Mouse (Mus musculus): ENCODE data around the gene Irf4. TPM values are rescaled to one million over a fixed set of nuclear protein-coding genes. Genes with fewer than 3 reads are reported as not detected.

The Irf4 gene
- 10 to 100 TPM in 1 of 2 experiments, 1 to 10 TPM in 1; 4.4 to 41.3 TPM for total RNA-seq (2021)
- long read RNA-seq, experiment 1, partial matches to known transcripts, result 1 of 3 reads
- long read RNA-seq, experiment 1, other reads (novel, unspliced or antisense), result 2 of 3 reads
- long read RNA-seq, experiment 2, partial matches to known transcripts, result 0 of 1 reads
- long read RNA-seq, experiment 2, other reads (novel, unspliced or antisense), result 1 of 1 reads

DNA sequence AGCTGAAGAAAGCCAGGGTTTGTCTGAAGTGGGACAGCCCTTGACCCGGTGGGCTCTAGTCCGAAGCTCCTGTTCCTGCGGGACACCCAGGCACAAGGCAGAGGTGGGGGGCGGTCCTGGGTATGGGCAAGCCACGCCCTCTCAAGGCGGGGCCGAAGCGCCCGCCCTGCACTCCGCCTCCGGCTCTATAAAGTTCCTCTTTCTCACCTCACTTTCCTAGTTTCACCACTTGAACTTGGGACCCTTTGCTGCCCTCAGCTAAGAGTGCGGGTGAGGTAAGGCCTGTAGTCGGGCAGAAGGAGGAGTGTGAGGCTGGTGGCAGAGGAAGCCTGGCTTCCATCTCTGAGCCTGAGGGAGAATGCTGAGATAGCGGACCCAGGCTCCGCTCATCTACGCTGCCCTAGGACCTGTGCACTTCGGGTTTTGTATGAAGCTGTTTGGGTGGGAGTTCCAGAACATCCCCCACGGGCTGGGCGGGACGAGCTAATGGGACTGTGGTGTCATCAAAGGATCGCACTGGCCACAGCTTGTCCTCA lies at the start of gene Irf4:
Irf4 (plus strand) TSS at position 206 of the 536 bp plus-strand sequence.
- DNase-seq, result peak; percentile 77

DNA sequence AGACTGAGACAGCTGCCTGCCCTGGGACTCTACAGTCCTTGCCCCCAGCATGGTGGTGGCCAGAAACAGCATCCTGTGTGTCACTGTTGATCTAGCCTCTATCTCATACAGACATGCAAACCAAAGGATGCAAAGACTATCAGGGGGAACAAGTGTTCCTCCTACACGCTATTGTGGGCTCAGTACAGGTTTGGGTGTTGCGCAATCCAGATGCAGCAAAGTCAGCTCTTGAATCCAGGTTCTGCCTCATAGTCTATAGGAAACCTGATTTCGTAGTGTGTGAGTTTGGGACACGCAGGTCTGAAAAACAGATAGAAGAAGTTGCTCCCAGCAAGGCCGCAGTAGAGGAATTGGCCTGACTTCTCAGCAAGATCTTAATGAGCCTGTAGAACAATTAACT lies 46.3 kb upstream of the Irf4 start:
- DNase-seq, result no peak

DNA sequence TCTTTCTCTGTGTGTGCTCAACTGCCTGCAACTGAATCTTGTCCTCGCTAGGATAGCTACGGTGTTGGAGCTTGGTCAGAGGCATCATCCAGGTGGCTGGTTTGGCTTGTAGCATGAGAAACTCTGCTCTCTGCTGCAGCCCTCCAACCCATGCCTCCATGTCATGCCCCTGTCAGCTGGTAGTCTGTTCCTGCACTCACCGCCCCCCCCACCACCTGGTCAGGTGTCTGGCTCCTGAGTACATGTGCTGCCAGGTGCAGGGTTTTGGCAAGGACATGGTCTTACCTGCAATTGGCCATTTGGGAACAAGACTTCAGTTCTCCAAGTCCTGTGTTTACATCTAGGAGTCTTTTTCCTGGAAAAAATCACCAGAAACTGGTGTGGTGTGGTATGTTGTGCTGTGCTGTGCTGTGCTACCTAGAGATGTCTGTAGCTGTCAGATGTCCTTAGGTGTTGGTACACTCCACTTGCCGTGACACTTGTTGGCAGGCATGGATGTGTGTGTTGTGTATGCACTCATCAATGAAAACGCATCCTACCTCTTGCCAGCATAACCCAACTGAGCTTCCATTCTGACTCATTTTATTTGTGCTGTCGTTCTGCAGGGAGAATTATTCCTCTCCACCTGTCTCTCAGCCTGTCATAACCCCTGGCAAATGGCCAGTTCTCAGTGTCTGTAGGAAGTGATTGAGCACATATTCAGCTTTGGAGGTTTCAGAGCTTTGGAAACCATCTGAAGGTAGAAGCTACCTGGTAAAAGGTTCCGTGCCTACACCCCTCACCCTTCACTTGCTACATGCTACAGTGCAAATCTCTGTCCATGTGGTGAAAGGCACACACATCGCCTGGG lies 44.6 kb upstream of the Irf4 start:
- DNase-seq, result no peak

DNA sequence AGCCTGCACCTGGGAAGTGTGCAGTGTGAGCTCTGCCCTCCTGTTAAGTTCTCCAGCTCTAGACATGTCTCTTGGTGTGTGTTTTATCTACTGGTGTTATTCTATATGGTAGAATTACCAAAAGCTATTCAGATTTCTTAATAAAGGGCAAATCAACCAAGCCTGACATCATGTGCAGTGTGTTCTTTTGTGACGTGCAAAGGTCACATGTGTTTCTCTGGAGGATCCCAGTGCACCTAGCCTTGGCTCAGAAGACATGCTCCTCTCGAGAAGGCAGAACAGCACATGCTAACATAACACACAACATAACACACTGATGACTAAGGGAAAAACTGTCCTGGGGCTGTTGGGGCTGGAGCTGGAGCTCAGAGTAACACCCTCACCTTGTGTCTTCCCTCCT lies 38.0 kb upstream of the Irf4 start:
- no peak for DNase-seq

DNA sequence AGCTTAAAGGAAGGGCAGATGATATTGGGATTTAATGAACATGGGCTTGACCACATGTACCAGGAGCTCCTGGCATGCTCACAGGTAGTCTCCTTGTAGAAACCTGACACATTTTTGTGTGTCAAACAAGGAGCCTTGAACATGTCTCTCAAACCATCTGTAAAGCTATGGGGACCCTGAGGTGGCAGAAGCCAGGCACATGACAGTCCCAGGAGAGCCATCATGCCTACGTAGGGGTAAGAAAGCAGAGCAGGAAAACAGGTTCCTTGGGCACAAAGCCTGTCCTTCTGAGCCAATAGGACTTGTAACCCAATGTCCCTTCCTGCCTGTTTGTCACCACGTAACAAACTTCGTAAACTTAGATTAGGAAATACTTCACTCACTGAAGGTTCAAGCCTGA lies 37.3 kb upstream of the Irf4 start:
- peak; percentile 53 for DNase-seq

DNA sequence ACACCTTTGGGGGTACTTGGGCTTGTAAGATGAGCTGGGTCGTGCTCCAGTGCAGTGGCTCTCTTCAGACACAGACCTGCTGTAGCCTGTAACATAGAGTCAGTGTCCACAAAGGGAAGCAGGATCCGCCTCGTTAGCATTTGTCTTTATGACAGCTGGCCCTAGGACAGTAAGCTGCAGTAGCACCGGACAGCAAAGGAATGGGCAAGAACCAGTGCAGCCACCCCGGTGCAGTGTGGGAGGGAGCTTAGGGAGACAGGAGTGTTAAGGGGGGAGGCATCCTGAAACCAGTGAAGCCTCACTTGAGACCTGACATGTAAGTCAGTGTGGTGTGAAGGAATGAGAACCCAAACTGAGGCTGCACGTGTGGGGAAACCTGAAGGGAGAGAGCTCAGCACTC lies 36.7 kb upstream of the Irf4 start:
- no peak for DNase-seq

DNA sequence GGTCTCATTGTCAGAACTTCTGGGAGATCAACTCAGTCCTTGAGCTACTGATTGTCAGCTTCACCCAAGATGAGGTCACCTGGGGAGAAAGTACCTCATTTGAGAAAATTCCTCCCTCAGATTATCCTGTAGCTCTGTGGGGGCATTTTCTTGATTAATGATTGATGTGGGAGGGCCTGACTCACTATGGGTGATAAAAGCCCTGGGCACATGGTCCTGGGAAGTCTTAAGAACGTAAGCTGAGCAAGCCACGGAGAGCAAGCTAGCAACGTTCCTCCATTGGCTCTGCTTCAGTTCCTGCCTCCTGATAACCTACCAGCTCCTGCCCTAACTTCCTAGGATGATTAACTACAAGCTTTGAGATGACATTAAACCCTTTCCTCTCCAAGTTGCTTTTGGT lies 35.4 kb upstream of the Irf4 start:
- DNase-seq, result no peak

DNA sequence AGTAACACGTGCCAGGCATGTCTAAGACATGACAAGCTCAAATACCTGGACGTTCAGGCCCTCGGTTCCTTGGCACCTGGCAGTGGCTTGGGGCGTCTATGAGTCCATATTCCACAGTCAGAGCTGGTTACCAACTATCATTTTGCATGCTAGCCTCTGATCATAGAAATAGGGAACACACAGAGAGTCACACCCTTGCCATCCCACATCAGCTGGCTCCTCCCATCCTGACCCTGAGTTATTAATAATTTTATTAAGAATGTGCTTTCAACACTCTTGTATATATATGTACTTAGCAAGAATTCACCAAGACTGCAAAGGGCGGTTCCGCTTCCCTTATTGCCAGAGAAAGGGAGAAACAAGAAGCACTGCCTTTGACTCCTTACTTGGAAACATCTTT lies 34.5 kb upstream of the Irf4 start:
- DNase-seq, result no peak

DNA sequence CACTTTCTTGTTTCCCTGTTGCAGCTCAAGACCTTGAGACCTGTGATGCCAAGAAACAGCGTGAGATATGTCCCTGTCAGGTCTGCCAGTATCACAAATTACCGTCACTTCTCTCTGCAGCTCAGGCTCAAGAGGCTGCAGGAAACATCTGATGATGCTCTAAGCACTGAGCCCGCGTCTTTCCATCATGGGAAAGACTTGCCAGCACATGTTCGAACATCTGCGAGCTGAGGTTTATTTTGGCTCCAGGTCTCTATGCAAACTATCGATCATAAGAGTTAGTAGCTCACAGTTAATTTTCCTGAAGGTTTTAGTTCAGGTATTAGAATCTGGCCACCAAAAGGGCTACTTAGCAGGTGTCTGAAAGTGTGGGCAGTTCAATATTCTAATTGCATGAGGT lies 34.0 kb upstream of the Irf4 start:
- DNase-seq, result no peak

DNA sequence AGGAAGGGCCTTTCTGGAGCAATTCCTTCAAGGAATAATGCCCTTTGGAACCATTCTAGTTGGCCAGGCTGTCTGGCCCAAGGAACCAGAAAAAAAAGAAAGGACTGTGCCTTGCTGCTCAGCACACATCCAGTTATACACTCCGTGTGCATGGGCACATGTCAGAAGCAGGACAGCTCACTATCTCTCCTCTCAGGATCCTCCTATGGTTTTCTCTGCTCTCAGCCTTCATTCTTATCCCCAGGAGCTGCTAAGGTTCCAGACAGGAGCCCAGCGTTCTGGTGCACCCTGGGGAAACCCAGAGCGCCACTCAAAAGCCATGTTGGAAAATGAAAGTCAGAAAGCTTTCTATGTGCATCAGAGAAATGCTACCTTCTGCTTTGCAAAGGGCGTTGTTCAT lies 33.5 kb upstream of the Irf4 start:
- DNase-seq, result no peak

DNA sequence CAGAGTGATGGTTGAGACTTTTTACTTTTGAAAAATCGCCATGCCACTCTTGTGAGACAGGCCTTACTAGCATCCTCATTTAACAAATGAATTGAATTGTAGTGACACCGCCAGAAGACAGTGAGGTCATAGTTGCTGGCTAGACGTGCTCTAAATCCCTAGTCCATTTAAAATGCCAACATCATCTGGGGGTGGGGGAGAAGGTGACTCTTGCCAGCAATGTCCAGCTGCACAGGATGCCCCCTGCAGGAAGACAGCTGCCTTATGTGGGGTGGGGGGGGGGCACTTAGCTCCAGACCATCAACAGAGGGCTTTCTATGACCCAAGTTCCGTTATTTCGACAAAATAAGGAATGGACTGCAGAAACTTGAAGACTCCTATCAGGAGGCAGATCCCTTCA lies 32.4 kb upstream of the Irf4 start:
- no peak for DNase-seq

DNA sequence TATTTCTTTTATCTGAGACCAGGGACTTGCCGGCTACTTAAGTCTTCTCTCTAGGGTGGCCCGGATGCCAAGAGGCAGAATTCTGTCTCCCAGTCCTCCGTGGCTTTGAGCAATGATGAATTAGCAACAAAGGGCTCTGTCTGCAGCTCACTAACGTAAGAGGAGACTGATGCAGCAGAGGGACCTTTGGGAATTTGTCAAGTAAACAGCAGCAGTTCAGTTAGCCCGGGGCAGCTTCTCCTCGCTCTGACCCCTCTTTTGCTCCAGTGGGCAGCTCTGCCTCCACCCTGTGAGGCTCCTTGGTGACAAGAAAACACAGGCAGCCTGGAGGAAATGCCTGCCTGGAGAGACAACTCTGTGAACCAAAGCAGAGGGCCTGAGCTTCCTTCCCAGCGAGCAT lies 26.4 kb upstream of the Irf4 start:
- peak; percentile 46 for DNase-seq

DNA sequence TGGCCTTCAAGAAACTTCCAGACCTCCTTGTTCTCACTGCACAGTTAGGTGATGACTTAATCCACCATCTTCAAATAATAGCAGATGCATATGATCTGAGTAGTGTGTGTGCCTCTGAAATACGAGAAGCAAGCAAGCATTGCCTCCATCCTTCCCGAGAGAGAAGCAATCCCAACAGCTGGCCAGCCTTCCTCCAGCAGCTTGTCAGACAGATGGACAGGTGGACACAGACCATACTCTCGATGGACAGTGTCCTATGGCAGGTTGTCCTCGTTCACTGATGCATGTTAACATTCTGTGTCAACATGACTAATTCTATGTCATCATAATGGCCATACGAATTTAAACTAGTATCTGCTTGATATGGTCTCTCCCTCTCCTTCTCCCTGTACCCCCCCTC lies 25.8 kb upstream of the Irf4 start:
- no peak for DNase-seq

DNA sequence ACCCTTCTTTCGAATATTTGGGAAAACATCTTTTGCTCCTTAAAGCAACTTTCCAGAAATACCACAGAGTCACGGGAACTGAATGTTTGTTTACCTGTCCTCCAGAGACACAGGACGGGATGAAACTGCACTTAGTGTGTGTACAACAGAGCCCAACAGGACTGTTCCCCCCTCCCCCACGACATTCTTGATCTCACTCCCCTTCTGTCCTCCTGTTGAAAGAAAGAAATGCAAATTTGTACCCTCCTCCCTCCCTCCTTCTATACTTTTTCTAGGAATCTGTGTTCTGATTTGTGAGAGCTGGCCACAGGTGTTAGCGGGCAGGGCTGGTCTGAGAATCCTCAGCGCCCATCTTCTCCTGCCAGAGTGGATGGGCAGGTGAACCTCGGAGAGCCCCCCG lies 25.2 kb upstream of the Irf4 start:
- DNase-seq, result no peak

DNA sequence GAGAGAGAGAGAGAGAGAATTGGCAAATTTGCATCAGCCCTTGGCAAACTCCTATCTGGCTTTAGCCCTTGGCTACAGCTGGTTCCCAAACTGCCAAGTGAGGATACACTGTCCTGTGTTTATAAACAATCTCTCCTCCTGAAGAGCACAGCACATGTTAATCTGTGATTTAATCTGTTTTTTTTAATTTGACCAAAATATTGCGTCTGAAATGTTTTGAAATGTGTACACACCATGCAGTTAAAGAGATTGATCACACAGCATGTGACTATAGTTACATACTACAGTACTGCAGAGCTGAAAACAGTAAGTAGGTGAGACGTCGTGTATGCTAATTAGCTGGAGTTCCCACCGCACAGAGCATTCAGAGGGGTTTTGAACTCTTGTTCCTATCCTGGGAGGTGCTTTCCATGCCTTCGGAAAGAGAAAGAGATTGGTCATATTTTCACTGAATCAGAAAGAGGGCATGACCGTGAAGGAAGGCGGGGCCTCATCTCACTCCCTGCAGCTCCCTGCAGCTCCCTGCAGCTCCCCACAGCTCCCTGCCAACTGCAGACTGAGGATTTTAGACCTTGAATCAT lies 24.2 kb upstream of the Irf4 start:
- peak; percentile 53 for DNase-seq

DNA sequence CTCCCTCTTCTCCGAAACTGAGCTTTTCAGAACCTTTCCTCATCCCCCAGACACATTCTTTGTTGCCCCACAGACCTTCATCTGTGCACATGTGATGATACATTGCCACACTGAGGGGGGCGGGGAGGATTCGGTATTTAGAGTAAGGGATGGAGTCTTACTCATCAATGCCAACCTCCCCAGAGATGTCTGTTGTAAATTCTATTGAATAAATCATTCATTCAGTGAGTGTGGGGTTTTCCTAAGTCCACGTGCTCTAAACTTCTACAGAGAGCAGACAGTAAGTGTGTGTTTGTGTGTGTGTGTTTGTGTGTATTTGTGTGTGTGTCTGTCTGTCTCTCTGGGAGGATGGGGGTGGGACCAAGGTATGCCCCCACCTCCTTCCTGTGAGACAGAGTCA lies 22.1 kb upstream of the Irf4 start:
- DNase-seq, result no peak

DNA sequence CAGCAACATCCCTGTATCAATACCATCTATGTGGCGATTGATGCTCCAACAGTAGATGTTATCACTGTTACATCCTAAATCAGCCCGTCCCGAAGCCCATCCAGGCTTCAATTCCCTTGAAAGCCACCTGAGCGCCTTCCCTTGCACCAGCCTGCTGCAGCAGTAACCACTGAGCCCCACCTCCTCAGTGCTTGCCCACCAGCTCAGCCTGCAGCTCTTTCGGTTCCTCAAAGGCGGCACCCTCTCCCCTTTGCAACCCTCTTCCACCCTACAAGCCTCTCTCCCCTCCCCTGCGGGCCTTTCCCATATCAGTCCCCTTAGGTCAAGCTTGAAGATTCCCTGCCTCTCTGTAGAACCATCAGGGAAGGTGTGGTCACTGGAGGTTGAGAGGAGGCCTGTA lies 20.9 kb upstream of the Irf4 start:
- no peak for DNase-seq

DNA sequence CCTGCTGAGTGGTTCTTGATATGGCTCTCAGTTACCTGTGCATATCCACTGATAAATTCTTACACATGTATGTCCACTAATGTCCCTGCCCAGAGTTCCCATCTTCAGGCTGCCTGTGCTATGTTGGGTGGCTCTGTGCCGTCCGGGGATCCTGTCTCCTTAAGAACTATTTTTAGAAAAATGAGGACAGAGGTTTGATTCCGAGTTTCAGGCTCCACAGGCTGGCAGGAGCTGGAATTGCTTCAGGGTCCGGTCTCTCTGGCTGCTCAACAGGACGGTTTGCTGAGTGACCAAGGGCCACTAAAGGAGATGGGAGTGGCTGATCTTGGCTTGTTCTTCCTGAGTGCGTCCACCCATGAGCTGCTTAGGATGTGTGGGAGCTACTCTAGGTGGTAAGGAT lies 19.8 kb upstream of the Irf4 start:
- DNase-seq, result peak; percentile 54

DNA sequence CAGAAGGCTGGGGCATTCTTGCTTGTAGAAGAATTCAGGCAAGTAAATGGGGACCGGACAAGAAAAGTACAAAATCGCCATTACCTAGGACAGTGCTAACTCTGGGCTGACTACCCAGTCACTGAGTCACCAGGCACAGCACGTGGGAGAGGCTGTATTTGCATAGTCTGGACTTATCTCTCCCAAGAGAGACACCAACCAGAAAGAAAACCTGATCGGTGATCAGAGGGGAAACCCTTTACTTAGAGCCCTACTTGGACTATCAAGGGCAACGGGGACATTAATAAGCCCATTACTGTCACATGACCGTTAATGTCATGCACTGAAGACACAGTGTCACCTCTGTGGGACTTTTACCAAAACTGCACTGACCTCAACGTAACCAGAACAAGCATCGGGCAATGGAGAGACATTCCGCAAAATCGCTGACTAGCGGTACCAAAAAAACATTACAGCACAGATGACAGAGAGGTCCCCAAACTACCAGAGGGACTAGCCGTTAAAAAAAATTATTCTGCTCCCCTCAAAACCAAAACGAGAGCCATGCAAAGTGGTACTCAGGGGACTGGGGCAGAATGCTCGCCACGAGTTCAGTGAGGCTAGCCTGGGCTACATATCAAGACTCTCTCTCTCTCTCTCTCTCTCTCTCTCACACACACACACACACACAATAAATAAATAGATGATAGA lies 18.8 kb upstream of the Irf4 start:
- no peak for DNase-seq

DNA sequence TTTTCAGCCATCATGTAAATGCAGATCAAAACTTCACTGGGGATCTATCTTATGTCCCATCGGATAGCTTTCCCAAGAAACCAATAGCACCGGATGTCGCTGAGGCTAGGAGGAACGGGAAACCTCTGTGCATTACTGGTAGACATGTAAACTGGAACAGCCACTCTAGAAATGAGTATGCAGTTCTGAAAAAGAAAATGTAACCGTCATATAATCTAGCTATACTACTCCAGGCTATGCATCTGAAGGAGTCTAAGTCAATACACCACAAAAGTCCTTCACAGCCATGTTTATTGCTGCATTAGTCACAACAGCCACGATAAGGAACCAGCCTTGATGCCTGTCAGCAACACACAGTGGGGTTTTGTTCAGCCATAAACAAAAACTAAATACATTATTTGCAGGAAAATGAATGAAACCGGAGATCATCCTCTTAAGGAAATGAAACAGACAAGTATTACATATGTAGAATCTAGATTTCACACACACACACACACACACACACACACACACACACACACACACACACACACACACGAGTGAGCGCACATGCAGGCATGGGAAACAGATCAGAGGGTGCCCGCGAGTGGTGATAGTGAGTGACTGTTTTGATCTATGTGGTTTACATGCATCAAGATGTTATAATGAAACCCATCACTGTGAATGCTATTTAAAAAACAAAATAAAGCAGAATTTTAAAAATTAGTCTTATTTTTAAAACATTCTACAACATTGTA lies 16.1 kb upstream of the Irf4 start:
- no peak for DNase-seq

DNA sequence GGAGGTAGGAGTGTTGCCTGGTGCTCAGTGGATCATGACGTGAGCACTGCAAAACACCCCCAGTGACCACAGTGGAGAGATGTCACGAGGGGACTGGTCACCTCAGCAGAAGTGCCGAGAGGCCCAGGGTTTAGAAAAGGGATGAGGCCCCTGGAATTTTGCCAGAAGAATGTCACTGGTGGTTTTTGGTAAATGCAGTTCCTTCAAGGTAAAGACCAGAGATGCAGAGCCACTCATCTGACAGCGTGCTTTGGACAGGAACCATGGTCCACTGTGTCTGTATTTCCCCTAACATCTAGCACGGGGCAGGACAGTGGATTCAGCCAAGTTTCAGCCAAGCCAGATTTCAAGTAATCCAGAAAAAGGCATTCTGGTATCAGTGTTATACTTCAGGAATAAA lies 12.3 kb upstream of the Irf4 start:
- no peak for DNase-seq

DNA sequence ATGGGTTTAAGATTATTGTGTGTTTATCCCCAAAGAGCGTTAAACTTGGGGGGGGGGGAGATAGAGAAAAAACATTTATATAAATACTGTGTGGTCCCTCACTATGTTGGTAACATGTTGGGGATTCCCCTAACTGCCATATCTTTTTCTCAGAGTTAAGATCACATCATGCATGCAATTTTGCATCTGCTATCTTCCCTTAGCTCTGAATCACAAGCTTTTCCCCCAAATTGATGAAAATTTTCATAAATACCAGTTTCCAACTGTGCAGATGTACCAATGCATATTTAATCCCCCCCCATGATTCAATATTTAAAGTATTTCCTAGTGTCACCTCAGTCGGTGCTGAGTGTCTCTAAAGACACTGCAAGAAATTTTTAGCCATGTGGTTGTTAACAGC lies 11.8 kb upstream of the Irf4 start:
- DNase-seq, result no peak

Data from adrenal gland, postnatal 10 days (tissue).